Mouse (Mus musculus): Measurements from ENCODE around the gene Pgrmc2.

DNA sequence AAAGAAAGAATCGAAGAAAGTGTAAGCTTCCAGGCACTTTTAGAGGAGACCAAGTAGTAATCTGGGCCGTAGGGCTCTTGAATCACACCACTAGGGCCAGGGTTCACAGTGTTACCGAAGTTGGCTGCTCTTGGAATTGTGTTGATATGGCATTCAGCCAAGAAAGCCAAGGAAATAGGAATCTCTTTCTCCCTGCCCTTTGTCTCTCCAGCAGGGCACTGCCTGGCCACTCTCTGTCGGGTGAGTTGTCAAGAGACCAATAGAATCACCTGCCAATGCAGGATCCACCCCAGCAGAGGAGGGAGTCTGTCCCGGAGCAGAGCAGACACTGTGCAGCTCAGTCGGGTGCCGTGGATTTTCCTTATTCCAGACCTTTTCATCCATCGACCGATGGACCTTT is 19.1 kb upstream of the Pgrmc2 start:
- TF ChIP-seq GATA1 (IDR thresholded peaks at IDR 0.05; ENCODE audit: borderline replicate concordance, low read length) (no peak), FLI1 (IDR thresholded peaks at IDR 0.05; ENCODE audit: low read length) (no peak)
